Mouse (Mus musculus) embryonic facial prominence, embryonic 13.5 days (tissue): ENCODE results near the gene Srsf9. TPM values are rescaled to one million over a fixed set of nuclear protein-coding genes. Genes with fewer than 3 reads are reported as not detected.
A peak's percentile ranks its signal among the peaks of the same experiment; 100 is the strongest.

Experiments used
- ATAC-seq: fragments of 200-750 bp; cut with Nextera tagmentation; 2 replicates; pipeline ENCODE4 v1.8.0; 2017; ENCODE audit warnings: low read depth; ENCODE audit not compliant: insufficient number of reproducible peaks, insufficient read depth, low FRiP score, low TSS enrichment
- H3K27ac ChIP-seq: fragments of 300-500 bp; sonication (generic); 2 replicates; pipeline ENCODE4 v1.5.1; 2015; ENCODE audit warnings: moderate library complexity, mild to moderate bottlenecking, inconsistent platforms
- H3K27me3 ChIP-seq: fragments of 300-500 bp; sonication (generic); 2 replicates; pipeline ENCODE4 v1.6.1; 2015; ENCODE audit warnings: mild to moderate bottlenecking, inconsistent platforms
- H3K36me3 ChIP-seq: fragments of 300-500 bp; sonication (generic); 2 replicates; pipeline ENCODE4 v1.6.1; 2015; ENCODE audit warnings: mild to moderate bottlenecking, inconsistent platforms
- H3K4me1 ChIP-seq: fragments of 300-500 bp; sonication (generic); 2 replicates; pipeline ENCODE4 v1.6.1; 2015; ENCODE audit warnings: inconsistent platforms
- H3K4me2 ChIP-seq: fragments of 300-500 bp; sonication (generic); 2 replicates; pipeline ENCODE4 v1.6.1; 2015; ENCODE audit warnings: moderate library complexity, mild to moderate bottlenecking, inconsistent platforms
- H3K4me3 ChIP-seq: fragments of 300-500 bp; sonication (generic); 2 replicates; pipeline ENCODE4 v1.5.1; 2015; ENCODE audit warnings: mild to moderate bottlenecking, inconsistent platforms
- H3K9ac ChIP-seq: fragments of 300-500 bp; sonication (generic); 2 replicates; pipeline ENCODE4 v1.6.1; 2015; ENCODE audit warnings: mild to moderate bottlenecking, inconsistent platforms
- H3K9me3 ChIP-seq: fragments of 300-500 bp; sonication (generic); 2 replicates; pipeline ENCODE4 v1.6.1; 2016; ENCODE audit warnings: inconsistent platforms
- WGBS: fragments of 180-500 bp; shearing (Covaris S2); methylation state at CpG from one replicate; pipeline ENCODE4 v1.1.7; 2015; ENCODE audit warnings: mixed read lengths; 5-methylcytosine and 5-hydroxymethylcytosine counted together
- polyA plus RNA-seq: library from polyadenylated mRNA; unstranded; fragments of >200 nt; fragmentation: Nextera tagmentation; extraction: Ambion mirVana; gene quantifications from 2 replicates; pipeline ENCODE4 v1.2.1, GENCODE M21; 2015

The Srsf9 gene
- polyA plus RNA-seq, 1 experiment from 2014 or later = 343 TPM

- Histone ChIP-seq H3K36me3 (peaks cover 33% of the 10 kb centered on the region), H3K4me2 (peak overlapping the region; percentile 86), H3K4me1 (peaks cover 19% of the 10 kb centered on the region), H3K27ac (peak overlapping the region; percentile 91), H3K9me3 (no peaks in the 10 kb centered on the region), H3K27me3 (no peaks in the 10 kb centered on the region), H3K4me3 (peak overlapping the region; percentile 92), H3K9ac (peak overlapping the region; percentile 95)
- WGBS = under 1% methylated on average over 54 of the region's 55 CpGs
- no peak for ATAC-seq
These were observed 902 bp downstream of the Srsf9 start for GRCm38 (mm10) chr5:115327610-115328548.

- H3K27ac ChIP-seq = no peak overlapping the region
- peaks cover 64% of the 10 kb centered on the region for H3K36me3 ChIP-seq
- H3K27me3 ChIP-seq = no peaks in the 10 kb centered on the region
- WGBS = 82% methylated on average over 9 of the region's 9 CpGs
- H3K4me1 ChIP-seq = peaks cover 16% of the 10 kb centered on the region
- H3K4me3 ChIP-seq = no peak overlapping the region
- H3K9ac ChIP-seq = no peak overlapping the region
- ATAC-seq = no peak
- H3K4me2 ChIP-seq = no peak overlapping the region
- H3K9me3 ChIP-seq = no peaks in the 10 kb centered on the region
These were observed 4.0 kb downstream of the Srsf9 start for GRCm38 (mm10) chr5:115330955-115331354.

GRCm38 (mm10) chr5:115333626-115334025, 6.6 kb downstream of the Srsf9 start:
- Histone ChIP-seq H3K9me3 (no peaks in the 10 kb centered on the region), H3K4me1 (peaks cover 8% of the 10 kb centered on the region; the same call in 1 of the 2 replicates), H3K4me3 (no peak overlapping the region), H3K4me2 (no peak overlapping the region), H3K27ac (no peak overlapping the region), H3K9ac (no peak overlapping the region), H3K36me3 (peaks cover 79% of the 10 kb centered on the region), H3K27me3 (no peaks in the 10 kb centered on the region)
- 77% methylated on average over 3 of the region's 3 CpGs for WGBS
- ATAC-seq = no peak

- 31% methylated on average over 7 of the region's 7 CpGs for WGBS
- Histone ChIP-seq H3K36me3 (peaks cover 52% of the 10 kb centered on the region), H3K27me3 (no peaks in the 10 kb centered on the region), H3K4me1 (peaks cover 11% of the 10 kb centered on the region), H3K9me3 (no peaks in the 10 kb centered on the region), H3K4me2 (peak overlapping the region; percentile 73), H3K9ac (peak overlapping the region; percentile 90; the same call in 1 of the 2 replicates), H3K4me3 (peak overlapping the region; percentile 72), H3K27ac (no peak overlapping the region)
- no peak for ATAC-seq
These were observed 13.0 kb downstream of the Srsf9 start for GRCm38 (mm10) chr5:115340007-115340406.

- H3K9me3 ChIP-seq = no peaks in the 10 kb centered on the region
- peaks cover 51% of the 10 kb centered on the region for H3K36me3 ChIP-seq
- H3K27me3 ChIP-seq = no peaks in the 10 kb centered on the region
- under 1% methylated on average over 62 of the region's 62 CpGs for WGBS
- peak within 1 kb of the TSS; percentile 72 for H3K4me3 ChIP-seq
- H3K27ac ChIP-seq = peak within 1 kb of the TSS; percentile 80
- peak within 1 kb of the TSS; percentile 90 for H3K9ac ChIP-seq
- peak within 1 kb of the TSS; percentile 73 for H3K4me2 ChIP-seq
- ATAC-seq = peak; percentile 78
- peaks cover 11% of the 10 kb centered on the region for H3K4me1 ChIP-seq
These were observed 13.8 kb downstream of the Srsf9 start, which contains the start of the genes Gatc and Triap1 for GRCm38 (mm10) chr5:115340577-115341313. Gatc (minus strand) TSS chr5:115341178. Triap1 (plus strand) TSS chr5:115341225.

GRCm38 (mm10) chr5:115341314-115342165, 14.6 kb downstream of the Srsf9 start:
- Histone ChIP-seq H3K4me2 (peak overlapping the region; percentile 73), H3K9ac (peak overlapping the region; percentile 90), H3K9me3 (no peaks in the 10 kb centered on the region), H3K27ac (peak overlapping the region; percentile 80; the same call in 1 of the 2 replicates), H3K36me3 (peaks cover 49% of the 10 kb centered on the region), H3K27me3 (no peaks in the 10 kb centered on the region), H3K4me1 (peaks cover 11% of the 10 kb centered on the region), H3K4me3 (peak overlapping the region; percentile 72)
- 0 out of 2 replicates have a peak, but pooled peaks have one; percentile 34 for ATAC-seq
- WGBS = 11% methylated on average over 36 of the region's 36 CpGs

- Histone ChIP-seq H3K4me2 (peak overlapping the region; percentile 97), H3K27ac (no peak overlapping the region), H3K27me3 (no peaks in the 10 kb centered on the region), H3K9me3 (no peaks in the 10 kb centered on the region), H3K4me3 (peak overlapping the region; percentile 93), H3K9ac (peak overlapping the region; percentile 90), H3K36me3 (peaks cover 38% of the 10 kb centered on the region), H3K4me1 (peaks cover 15% of the 10 kb centered on the region)
- WGBS = 4% methylated on average over 5 of the region's 5 CpGs
- ATAC-seq = no peak; the same call in 1 of the 2 replicates
These were observed 20.6 kb downstream of the Srsf9 start for GRCm38 (mm10) chr5:115347564-115347963.

- peak; percentile 93 for ATAC-seq
- Histone ChIP-seq H3K36me3 (peaks cover 27% of the 10 kb centered on the region), H3K9ac (peak within 1 kb of the TSS; percentile 90), H3K4me3 (peak within 1 kb of the TSS; percentile 93), H3K27ac (peak within 1 kb of the TSS; percentile 77), H3K27me3 (no peaks in the 10 kb centered on the region), H3K9me3 (no peaks in the 10 kb centered on the region), H3K4me2 (peak within 1 kb of the TSS; percentile 97), H3K4me1 (peaks cover 15% of the 10 kb centered on the region)
- under 1% methylated on average over 73 of the region's 74 CpGs for WGBS
These were observed 21.7 kb downstream of the Srsf9 start, which contains the start of gene Cox6a1 for GRCm38 (mm10) chr5:115348546-115349224. Cox6a1 (minus strand) TSS chr5:115348981.

GRCm38 (mm10) chr5:115349225-115349555, 22.2 kb downstream of the Srsf9 start:
- ATAC-seq = no peak
- Histone ChIP-seq H3K4me2 (peak overlapping the region; percentile 83), H3K9me3 (no peaks in the 10 kb centered on the region), H3K36me3 (peaks cover 21% of the 10 kb centered on the region), H3K27ac (peak overlapping the region; percentile 77), H3K9ac (peak overlapping the region; percentile 90), H3K4me3 (peak overlapping the region; percentile 93), H3K4me1 (peaks cover 15% of the 10 kb centered on the region), H3K27me3 (no peaks in the 10 kb centered on the region)
- whole genome bisulfite sequencing = under 1% methylated on average over 18 of the region's 18 CpGs

- H3K36me3 ChIP-seq = peaks cover 2% of the 10 kb centered on the region
- peaks cover 15% of the 10 kb centered on the region for H3K4me1 ChIP-seq
- H3K4me2 ChIP-seq = no peak overlapping the region
- no peaks in the 10 kb centered on the region for H3K27me3 ChIP-seq
- ATAC-seq = no peak
- no peak overlapping the region for H3K9ac ChIP-seq
- H3K4me3 ChIP-seq = no peak overlapping the region
- no peaks in the 10 kb centered on the region for H3K9me3 ChIP-seq
- WGBS = 84% methylated on average over 5 of the region's 5 CpGs
- H3K27ac ChIP-seq = no peak overlapping the region
These were observed 24.4 kb downstream of the Srsf9 start for GRCm38 (mm10) chr5:115351348-115351747.
